Mouse (Mus musculus): ENCODE measurements around the gene Bmp2k. TPM values are rescaled to one million over a fixed set of nuclear protein-coding genes. Genes with fewer than 3 reads are reported as not detected.
A peak's percentile ranks its signal among the peaks of the same experiment; 100 is the strongest.

Gene Bmp2k
- polyA plus RNA-seq, 1 experiment from 2014 or later, result 12.5 TPM

DNA sequence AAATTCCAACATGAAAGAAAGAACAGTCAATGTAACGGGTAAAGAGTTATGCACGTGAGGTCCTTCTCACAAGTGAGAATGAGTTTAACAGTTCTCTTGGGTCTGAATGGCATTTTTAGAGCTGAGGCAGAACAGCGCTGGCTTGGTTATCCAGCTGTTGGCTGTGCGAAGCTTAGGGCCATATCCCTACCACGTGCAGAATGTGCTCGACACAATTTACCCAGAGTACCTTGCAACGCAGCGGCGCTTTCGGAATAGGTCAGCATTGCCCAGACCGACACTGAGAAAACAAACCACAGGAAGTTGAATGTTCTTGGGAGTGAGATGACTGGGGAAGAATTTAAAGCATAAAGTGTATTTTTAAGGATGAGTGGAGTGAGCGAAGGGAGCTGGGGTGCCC lies 127.5 kb downstream of the Bmp2k start:
- Histone ChIP-seq H3K27ac (ENCODE audit: low read length) (no peak overlapping the region), H3K4me2 (ENCODE audit: low read depth, low read length) (no peak overlapping the region), H3K27me3 (replicated peaks; ENCODE audit: control insufficient read depth, insufficient read depth, low read length) (no peaks in the 10 kb centered on the region), H3K36me3 (ENCODE audit: control insufficient read depth, insufficient read depth, low read length) (no peaks in the 10 kb centered on the region), H3K4me3 (ENCODE audit: low read length) (no peak overlapping the region), H3K9me3 (ENCODE audit: control insufficient read depth, low read length) (no peaks in the 10 kb centered on the region), H3K9ac (ENCODE audit: low read depth, low read length) (no peak overlapping the region), H3K4me1 (ENCODE audit: control insufficient read depth, insufficient read depth, low read length) (no peaks in the 10 kb centered on the region)
- WGBS, result 80% methylated on average over 12 of the region's 12 CpGs
- ATAC-seq, result no peak

DNA sequence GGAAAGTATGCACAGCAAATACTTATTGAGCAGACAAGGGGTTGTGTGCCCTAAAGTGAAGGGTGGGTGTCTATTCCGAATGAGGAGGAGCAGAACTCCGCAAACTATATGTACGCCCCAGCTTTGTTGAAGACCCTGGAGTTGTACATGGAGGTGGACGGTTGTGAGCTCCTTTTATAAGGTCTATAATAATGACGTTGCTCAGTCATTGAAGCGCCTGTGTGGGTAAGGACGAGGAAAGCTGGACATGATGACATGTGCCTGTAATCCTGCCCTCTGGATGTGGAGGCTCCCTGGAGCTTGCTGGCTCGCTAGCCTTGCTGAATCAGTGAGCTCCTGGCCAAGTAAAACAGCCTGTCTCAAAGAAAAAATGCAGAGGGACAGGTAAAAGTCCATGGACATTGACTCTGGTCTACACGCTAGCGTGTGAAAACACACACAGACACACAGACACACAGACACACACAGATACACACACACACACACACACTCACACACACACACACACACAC lies 128.0 kb downstream of the Bmp2k start:
- no peaks in the 10 kb centered on the region for H3K9me3 ChIP-seq (ENCODE audit: control insufficient read depth, low read length)
- H3K9ac ChIP-seq (ENCODE audit: low read depth, low read length), result no peak overlapping the region
- H3K27me3 ChIP-seq (replicated peaks; ENCODE audit: control insufficient read depth, insufficient read depth, low read length), result no peaks in the 10 kb centered on the region
- no peaks in the 10 kb centered on the region for H3K4me1 ChIP-seq (ENCODE audit: control insufficient read depth, insufficient read depth, low read length)
- no peak overlapping the region for H3K4me3 ChIP-seq (ENCODE audit: low read length)
- 78% methylated on average over 10 of the region's 10 CpGs for WGBS
- no peak for ATAC-seq
- no peaks in the 10 kb centered on the region for H3K36me3 ChIP-seq (ENCODE audit: control insufficient read depth, insufficient read depth, low read length)
- no peak overlapping the region for H3K4me2 ChIP-seq (ENCODE audit: low read depth, low read length)
- no peak overlapping the region for H3K27ac ChIP-seq (ENCODE audit: low read length)

DNA sequence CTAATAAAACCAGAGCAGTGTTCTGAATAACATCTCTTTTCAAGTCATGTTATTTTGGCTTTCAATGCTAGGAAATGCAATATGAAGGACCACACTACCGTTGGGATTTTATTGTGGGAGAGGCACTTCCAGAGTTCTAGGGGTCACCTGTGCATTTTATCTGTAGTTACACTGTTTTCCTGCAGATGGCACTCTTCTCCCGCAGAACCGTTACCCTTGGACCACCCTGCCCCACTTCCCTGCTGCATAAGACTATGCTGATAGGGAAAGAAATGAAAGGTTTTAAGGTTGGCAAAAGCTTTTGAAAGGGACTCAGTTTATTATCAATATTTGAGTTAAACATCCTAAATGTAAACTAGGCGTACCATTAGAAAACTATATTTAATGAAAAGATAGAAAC lies 128.5 kb downstream of the Bmp2k start:
- H3K4me3 ChIP-seq (ENCODE audit: low read length), result no peak overlapping the region
- no peaks in the 10 kb centered on the region for H3K36me3 ChIP-seq (ENCODE audit: control insufficient read depth, insufficient read depth, low read length)
- H3K4me1 ChIP-seq (ENCODE audit: control insufficient read depth, insufficient read depth, low read length), result no peaks in the 10 kb centered on the region
- no peaks in the 10 kb centered on the region for H3K9me3 ChIP-seq (ENCODE audit: control insufficient read depth, low read length)
- no peaks in the 10 kb centered on the region for H3K27me3 ChIP-seq (replicated peaks; ENCODE audit: control insufficient read depth, insufficient read depth, low read length)
- no peak overlapping the region for H3K4me2 ChIP-seq (ENCODE audit: low read depth, low read length)
- no peak overlapping the region for H3K9ac ChIP-seq (ENCODE audit: low read depth, low read length)
- peak; percentile 42; the same call in 1 of the 2 replicates for ATAC-seq
- WGBS, result 18% methylated on average over 4 of the region's 4 CpGs
- no peak overlapping the region for H3K27ac ChIP-seq (ENCODE audit: low read length)

DNA sequence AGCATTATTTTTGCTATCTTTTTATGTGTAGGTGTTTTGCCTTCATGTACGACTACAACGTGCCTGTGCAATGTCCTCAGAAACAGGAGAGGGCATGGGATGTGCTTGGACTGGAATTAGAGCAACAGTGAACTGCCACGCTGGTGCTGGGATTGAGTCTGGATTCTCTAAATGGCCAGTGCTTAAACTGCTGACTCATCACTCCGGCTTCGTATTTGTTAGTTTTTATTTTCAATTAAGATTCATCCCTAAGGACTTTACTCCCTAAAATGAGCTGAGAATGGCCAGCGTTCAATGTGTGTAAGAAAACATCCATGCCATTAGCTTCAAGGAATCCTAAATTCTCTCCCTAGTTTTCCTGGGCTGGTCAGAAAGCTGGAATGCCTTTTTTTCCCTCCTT lies 129.8 kb downstream of the Bmp2k start:
- Histone ChIP-seq H3K27me3 (replicated peaks; ENCODE audit: control insufficient read depth, insufficient read depth, low read length) (no peaks in the 10 kb centered on the region), H3K4me1 (ENCODE audit: control insufficient read depth, insufficient read depth, low read length) (no peaks in the 10 kb centered on the region), H3K9ac (ENCODE audit: low read depth, low read length) (no peak overlapping the region), H3K36me3 (ENCODE audit: control insufficient read depth, insufficient read depth, low read length) (no peaks in the 10 kb centered on the region), H3K4me2 (ENCODE audit: low read depth, low read length) (no peak overlapping the region), H3K4me3 (ENCODE audit: low read length) (no peak overlapping the region), H3K9me3 (ENCODE audit: control insufficient read depth, low read length) (no peaks in the 10 kb centered on the region), H3K27ac (ENCODE audit: low read length) (no peak overlapping the region)
- WGBS, result 87% methylated on average over 6 of the region's 6 CpGs
- no peak for ATAC-seq

DNA sequence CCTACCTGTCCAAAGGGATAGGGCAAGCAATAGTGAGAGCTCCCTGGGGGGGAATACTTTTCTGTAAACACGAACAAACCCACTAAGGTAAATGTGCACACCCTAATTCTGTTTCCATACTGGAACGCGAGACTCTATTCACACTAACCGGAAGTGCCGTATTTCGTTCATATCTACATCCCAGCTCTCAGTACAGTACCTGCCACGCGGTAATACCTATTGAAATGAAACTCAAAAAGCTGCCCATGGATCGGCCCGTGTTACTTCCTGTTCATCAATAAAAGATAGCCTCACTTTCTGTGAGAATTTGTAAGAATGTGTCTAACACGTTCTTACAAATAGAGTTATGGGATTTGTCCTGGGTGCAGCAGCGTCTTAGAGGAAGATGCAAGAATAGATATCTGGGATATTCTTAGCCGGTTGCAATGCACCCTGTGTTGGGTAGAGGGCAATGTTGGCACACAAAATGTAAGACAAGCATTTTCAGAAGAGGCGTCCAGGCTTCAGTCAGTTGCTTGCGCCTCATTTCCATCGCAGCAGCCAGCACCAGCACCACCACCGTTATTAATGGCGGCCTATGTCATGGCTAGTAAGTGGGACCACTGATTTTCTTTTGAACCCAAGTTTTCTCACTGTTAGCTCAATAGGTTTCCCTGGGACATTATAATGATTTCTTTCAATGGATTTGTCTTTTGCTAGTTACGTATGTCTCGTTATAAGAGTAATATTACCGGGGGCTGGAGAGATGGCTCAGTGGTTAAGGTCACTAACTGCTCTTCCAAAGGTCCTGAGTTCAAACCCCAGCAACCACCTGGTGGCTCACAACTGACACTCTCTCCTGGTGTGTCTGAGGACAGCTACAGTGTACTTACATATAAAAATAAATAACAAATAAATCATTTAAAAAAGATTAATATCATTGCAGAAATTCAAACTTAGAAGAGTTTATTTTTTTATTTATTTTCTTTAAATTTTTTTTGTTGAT lies 131.0 kb downstream of the Bmp2k start:
- H3K27ac ChIP-seq (ENCODE audit: low read length), result no peak overlapping the region
- H3K9ac ChIP-seq (ENCODE audit: low read depth, low read length), result no peak overlapping the region
- H3K27me3 ChIP-seq (replicated peaks; ENCODE audit: control insufficient read depth, insufficient read depth, low read length), result no peaks in the 10 kb centered on the region
- no peaks in the 10 kb centered on the region for H3K4me1 ChIP-seq (ENCODE audit: control insufficient read depth, insufficient read depth, low read length)
- no peaks in the 10 kb centered on the region for H3K9me3 ChIP-seq (ENCODE audit: control insufficient read depth, low read length)
- H3K36me3 ChIP-seq (ENCODE audit: control insufficient read depth, insufficient read depth, low read length), result no peaks in the 10 kb centered on the region
- WGBS, result 48% methylated on average over 21 of the region's 21 CpGs
- 0 out of 2 replicates have a peak, but pooled peaks have one; percentile 40 for ATAC-seq
- no peak overlapping the region for H3K4me2 ChIP-seq (ENCODE audit: low read depth, low read length)
- no peak overlapping the region for H3K4me3 ChIP-seq (ENCODE audit: low read length)

DNA sequence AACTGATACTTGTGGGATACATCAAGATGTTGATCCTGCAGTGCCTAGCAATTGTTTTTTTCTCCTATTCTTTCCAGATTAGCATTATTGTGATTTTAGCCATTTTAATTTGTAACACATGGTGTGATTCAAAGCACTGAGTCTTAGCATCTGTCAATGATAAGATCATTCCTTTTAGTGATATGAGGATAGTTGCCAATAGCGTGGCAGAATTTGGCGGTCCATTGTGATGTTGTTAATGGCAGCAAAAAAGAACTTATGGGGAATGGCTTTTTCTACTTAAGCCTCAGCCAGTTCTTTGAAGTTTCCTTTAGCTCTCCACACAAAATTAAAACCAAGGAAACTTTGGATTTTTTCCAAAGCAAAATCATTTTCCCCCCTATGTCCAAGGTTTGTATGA lies 132.1 kb downstream of the Bmp2k start:
- H3K4me3 ChIP-seq (ENCODE audit: low read length), result no peak overlapping the region
- no peak overlapping the region for H3K4me2 ChIP-seq (ENCODE audit: low read depth, low read length)
- H3K9me3 ChIP-seq (ENCODE audit: control insufficient read depth, low read length), result no peaks in the 10 kb centered on the region
- ATAC-seq, result no peak
- H3K27ac ChIP-seq (ENCODE audit: low read length), result no peak overlapping the region
- no peak overlapping the region for H3K9ac ChIP-seq (ENCODE audit: low read depth, low read length)
- WGBS, result 90% methylated on average over 2 of the region's 2 CpGs
- no peaks in the 10 kb centered on the region for H3K36me3 ChIP-seq (ENCODE audit: control insufficient read depth, insufficient read depth, low read length)
- no peaks in the 10 kb centered on the region for H3K4me1 ChIP-seq (ENCODE audit: control insufficient read depth, insufficient read depth, low read length)
- H3K27me3 ChIP-seq (replicated peaks; ENCODE audit: control insufficient read depth, insufficient read depth, low read length), result no peaks in the 10 kb centered on the region

DNA sequence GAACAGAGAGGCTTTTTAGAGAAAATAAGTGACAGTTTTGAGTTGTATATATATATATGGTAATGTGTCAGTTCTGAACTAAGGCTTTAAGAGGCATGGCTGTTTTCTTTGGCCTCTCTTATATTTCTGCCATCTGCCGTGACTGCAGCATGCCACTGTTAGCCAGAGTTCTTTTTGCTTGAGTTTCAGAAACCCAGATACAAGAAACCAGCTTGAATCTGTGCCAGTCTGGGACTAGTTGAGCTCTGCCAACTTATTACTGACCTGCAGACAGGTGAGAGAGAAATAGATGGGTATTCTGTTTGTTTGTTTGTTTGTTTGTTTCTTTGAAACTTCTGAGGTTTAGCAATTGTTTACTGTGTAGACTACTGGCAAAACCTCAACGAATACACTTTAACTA lies 137.8 kb downstream of the Bmp2k start:
- no peaks in the 10 kb centered on the region for H3K36me3 ChIP-seq (ENCODE audit: control insufficient read depth, insufficient read depth, low read length)
- H3K27ac ChIP-seq (ENCODE audit: low read length), result no peak overlapping the region
- no peak overlapping the region for H3K4me2 ChIP-seq (ENCODE audit: low read depth, low read length)
- no peaks in the 10 kb centered on the region for H3K9me3 ChIP-seq (ENCODE audit: control insufficient read depth, low read length)
- H3K27me3 ChIP-seq (replicated peaks; ENCODE audit: control insufficient read depth, insufficient read depth, low read length), result no peaks in the 10 kb centered on the region
- 84% methylated on average over 2 of the region's 2 CpGs for WGBS
- H3K4me3 ChIP-seq (ENCODE audit: low read length), result no peak overlapping the region
- no peaks in the 10 kb centered on the region for H3K4me1 ChIP-seq (ENCODE audit: control insufficient read depth, insufficient read depth, low read length)
- no peak for ATAC-seq
- no peak overlapping the region for H3K9ac ChIP-seq (ENCODE audit: low read depth, low read length)

Other genes with a start within 250 kb of the Bmp2k start
- gene Anxa3, start 204.3 kb upstream of the Bmp2k start, polyA plus RNA-seq (2015; fragmentation: Nextera tagmentation; extraction: Ambion mirVana), result 45.1 and 48.4 TPM in 2 replicates
- 1.4 and 1.8 TPM in 2 replicates for gene Paqr3, start 113.9 kb downstream of the Bmp2k start, polyA plus RNA-seq (2015; fragmentation: Nextera tagmentation; extraction: Ambion mirVana)